Mouse (Mus musculus) kidney, adult 2 months (tissue): ENCODE measurements around the gene Rassf8.

Source experiments
- CTCF ChIP-seq: fragments of 200-500 bp; conservative IDR thresholded peaks from 2 replicates; pipeline ENCODE4 v1.5.1; 2011; ENCODE audit warnings: low read depth, mild to moderate bottlenecking, control low read depth, low read length, moderate library complexity, mixed read lengths; ENCODE audit not compliant: insufficient read depth, insufficient read length
- POLR2A ChIP-seq: fragments of 200-500 bp; IDR thresholded peaks from one replicate; pipeline ENCODE4 v1.6.1; 2011; ENCODE audit warnings: low read depth, low read length, control low read depth

DNA sequence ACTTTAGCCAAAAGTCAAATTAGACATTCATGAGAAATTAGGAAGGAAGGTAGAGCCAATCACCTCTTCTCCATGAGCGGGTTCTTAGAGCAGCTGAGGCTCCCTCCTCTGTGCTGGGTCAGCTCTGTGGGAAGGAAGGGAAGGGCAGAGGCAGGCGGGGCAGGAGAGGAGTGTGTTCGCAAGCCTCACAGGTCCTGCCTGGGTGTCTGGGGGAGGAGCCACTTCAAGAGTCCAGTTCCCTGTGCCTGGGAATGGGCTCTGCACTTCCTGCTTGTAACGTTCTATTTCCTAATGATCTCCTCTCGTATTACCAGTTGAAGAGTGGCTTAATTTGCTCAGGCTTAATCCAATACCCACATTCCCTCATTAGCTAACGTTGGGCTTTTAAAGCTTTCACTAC, 32.8 kb downstream of the Rassf8 start:
- no peak for TF ChIP-seq CTCF
- no peak for TF ChIP-seq POLR2A
